Mouse (Mus musculus): ENCODE results near the gene Suclg2.

- TF ChIP-seq MAFK (IDR thresholded peaks at IDR 0.05; ENCODE audit: insufficient read depth, low read depth, low read length), result no peak
- TF ChIP-seq HCFC1 (IDR thresholded peaks at IDR 0.05; ENCODE audit: borderline replicate concordance, insufficient read depth, low read length), result no peak
Observed at GRCm38 (mm10) chr6:95483686-95484085, 234.9 kb downstream of the Suclg2 start.

Data from ES-E14 (cell line).